Mouse (Mus musculus) testis, adult 2 months (tissue): ENCODE measurements at regions not wholly inside any gene's neighbourhood (a gene's known extent, or its start where the extent isn't known, plus 50 kb on each side); places are given as distances from the start of the nearest gene placed in this dataset.

Experiments
- H3K27ac ChIP-seq: fragments of 200-500 bp; 2 replicates; pipeline ENCODE4 v1.5.1; 2012; ENCODE audit warnings: low read depth, low read length; ENCODE audit not compliant: control insufficient read depth, insufficient read depth
- H3K27me3 ChIP-seq: fragments of 200-500 bp; 2 replicates; pipeline ENCODE4 v1.6.1; 2012; ENCODE audit warnings: mild to moderate bottlenecking, low read length, moderate library complexity; ENCODE audit not compliant: control insufficient read depth, insufficient read depth
- H3K36me3 ChIP-seq: fragments of 200-500 bp; 2 replicates; pipeline ENCODE4 v1.6.1; 2012; ENCODE audit warnings: mild to moderate bottlenecking, low read length; ENCODE audit not compliant: control insufficient read depth, insufficient read depth
- H3K4me1 ChIP-seq: fragments of 200-500 bp; 2 replicates; pipeline ENCODE4 v1.6.1; 2012; ENCODE audit warnings: low read length; ENCODE audit not compliant: control insufficient read depth, insufficient read depth
- H3K4me3 ChIP-seq: fragments of 200-500 bp; 2 replicates; pipeline ENCODE4 v1.5.1; 2012; ENCODE audit warnings: low read depth, mild to moderate bottlenecking, low read length, moderate library complexity, mixed read lengths; ENCODE audit not compliant: control insufficient read depth
- CTCF ChIP-seq: fragments of 200-500 bp; IDR thresholded peaks from 2 replicates; pipeline ENCODE4 v1.5.1; 2012; ENCODE audit warnings: low read depth, mild to moderate bottlenecking, inconsistent platforms, low read length, moderate library complexity; ENCODE audit not compliant: control insufficient read depth, insufficient read depth, insufficient replicate concordance
- POLR2A ChIP-seq: fragments of 200-500 bp; IDR thresholded peaks from 2 replicates; pipeline ENCODE4 v1.6.1; 2012; ENCODE audit warnings: low read depth, mild to moderate bottlenecking, inconsistent platforms, low read length, moderate library complexity; ENCODE audit not compliant: control insufficient read depth

DNA sequence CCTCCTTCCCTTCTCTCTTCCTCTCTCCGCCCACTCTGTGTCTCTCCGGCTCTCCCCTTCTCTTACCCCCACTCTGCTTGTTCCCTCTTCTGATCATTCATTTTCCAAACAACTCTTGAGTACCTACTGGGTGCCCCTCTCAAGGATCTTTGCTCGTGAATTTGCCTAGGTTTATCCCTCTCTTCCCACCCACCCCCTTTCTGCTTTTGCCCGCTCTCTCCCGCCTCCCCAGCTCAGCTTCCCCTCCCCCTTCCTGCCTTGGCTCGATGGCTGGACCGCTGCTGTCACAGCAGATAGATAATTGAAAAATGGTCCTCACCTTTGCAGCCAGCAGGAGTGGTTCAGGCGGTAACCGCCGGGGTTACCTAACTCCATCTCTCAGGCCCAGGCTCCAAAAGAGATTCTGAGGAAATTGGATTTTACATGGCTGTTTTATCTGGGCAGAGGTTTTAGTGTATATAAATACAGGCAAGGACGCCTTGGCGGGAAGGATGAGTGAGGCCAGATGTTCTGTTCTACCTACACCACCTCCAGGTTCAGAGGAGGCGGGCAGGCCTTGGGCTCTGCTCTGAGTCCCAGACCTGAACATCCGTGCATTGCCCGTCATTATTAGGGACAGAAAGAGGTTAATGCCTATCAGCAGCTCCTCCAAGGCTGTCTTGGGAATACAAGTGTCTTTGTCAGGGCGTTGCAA lies 60.8 kb upstream of the Btrc start:
- TF ChIP-seq POLR2A (no peak), CTCF (no peak)
- Histone ChIP-seq H3K27me3 (peaks cover 2% of the 10 kb centered on the region), H3K4me3 (no peak overlapping the region), H3K27ac (no peak overlapping the region), H3K4me1 (peaks cover 6% of the 10 kb centered on the region), H3K36me3 (no peaks in the 10 kb centered on the region)

DNA sequence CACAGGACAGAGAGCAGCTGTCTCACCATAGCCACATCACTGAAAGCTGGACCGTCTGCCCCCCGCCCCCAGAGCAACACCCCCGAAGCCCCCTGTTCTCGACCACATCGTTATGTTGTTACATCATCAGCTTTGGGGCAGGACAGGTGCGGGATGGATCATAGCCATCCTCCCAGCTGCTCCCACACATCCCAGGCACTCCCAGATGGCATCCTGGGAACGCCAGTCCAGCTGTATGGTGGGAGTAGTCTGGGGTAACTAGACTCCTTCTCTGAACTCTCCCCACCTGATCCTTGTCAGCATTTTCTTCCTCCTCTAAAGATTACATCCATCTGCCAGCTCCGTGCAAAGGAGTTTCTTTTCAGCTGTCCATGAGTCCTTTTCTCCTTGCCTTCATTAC lies 59.0 kb upstream of the Btrc start:
- H3K27me3 ChIP-seq, result peaks cover 2% of the 10 kb centered on the region
- H3K36me3 ChIP-seq, result no peaks in the 10 kb centered on the region
- TF ChIP-seq POLR2A, result no peak
- no peak for TF ChIP-seq CTCF
- no peak overlapping the region for H3K4me3 ChIP-seq
- H3K4me1 ChIP-seq, result peaks cover 6% of the 10 kb centered on the region
- H3K27ac ChIP-seq, result no peak overlapping the region

DNA sequence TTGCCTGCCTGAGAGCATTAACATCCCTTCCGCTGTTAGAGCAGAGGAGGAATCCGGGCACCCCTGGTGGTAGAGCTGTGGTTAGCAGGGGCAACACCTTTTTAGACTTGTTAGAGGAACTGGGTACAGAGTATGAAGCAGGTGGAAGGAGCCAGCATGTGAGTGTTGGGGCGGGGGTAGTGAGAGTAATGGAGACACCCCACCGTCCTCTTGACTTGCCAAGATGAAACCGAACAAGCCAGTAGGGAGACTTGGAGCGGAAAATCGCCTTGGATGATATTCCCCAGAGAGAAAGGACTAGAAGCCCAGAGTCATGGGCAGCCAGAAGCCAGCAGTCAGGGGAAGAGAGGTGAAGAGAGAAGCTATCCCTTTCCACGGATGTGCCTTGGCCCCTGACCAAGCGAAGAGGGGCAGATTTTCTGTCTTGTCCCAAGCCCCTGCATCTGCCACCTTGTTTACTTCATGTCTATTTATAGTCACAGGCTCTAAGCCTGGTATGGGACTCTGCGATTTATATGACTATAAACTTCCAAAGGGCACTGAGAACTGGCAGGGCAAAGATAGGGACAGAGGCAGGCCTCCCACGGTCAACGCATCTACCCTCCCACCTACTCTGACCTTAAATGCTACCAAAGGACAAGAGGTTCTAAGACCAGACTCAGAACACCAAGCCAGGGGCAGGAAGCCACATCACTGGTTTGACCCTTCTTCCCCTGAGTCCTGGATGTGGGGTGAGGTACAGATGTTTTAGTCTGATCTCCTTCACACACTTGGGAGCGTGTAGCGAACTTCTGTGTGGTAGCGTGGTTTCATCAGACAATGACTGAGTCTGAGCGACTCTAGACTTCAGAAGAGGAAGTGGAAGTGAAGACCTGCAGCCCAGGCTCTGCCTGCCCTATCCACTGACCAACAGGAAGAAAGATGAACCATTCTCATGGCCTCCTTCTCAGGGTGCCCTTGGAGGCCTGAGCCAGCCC lies 55.9 kb upstream of the Btrc start:
- no peak for TF ChIP-seq POLR2A
- no peak for TF ChIP-seq CTCF
- H3K36me3 ChIP-seq, result no peaks in the 10 kb centered on the region
- no peaks in the 10 kb centered on the region for H3K27me3 ChIP-seq
- peaks cover 9% of the 10 kb centered on the region for H3K4me1 ChIP-seq
- H3K4me3 ChIP-seq, result no peak overlapping the region
- H3K27ac ChIP-seq, result no peak overlapping the region

GRCm38 (mm10) chr19:45308676-45309275 lies 54.8 kb upstream of the Btrc start:
- Histone ChIP-seq H3K4me3 (no peak overlapping the region), H3K27me3 (no peaks in the 10 kb centered on the region), H3K4me1 (peaks cover 9% of the 10 kb centered on the region), H3K27ac (no peak overlapping the region), H3K36me3 (no peaks in the 10 kb centered on the region)
- TF ChIP-seq POLR2A (no peak), CTCF (peak; percentile 41; the same call in 1 of the 2 replicates)

DNA sequence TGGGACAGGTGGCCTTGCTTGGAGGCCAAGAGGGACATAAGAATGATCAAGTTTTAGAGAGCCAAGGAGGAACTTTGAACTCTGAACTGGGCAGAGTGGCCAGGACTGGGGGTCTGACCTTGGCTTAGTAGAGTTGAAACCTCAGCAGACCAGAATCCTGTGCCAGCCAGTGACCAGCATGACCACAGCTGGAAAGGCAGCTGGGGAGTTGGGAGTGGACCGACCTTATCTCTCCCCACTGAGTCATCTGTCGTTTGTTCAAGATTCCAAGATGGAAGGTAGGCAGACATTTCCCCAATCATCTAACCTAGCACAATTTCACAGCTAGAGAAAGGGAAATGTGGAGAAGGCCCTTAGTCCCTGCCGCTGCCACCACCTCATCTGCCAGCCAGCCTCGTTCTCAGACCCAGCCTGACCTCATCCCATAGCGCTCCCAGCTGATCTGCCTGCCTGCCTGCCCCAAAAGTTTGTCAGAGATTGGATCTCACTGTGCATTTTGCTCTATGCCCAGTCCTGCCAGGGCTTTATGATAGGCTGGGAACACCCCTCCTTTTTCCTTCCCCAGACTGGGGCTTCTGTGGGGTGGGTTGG lies 53.1 kb upstream of the Btrc start:
- H3K27ac ChIP-seq, result no peak overlapping the region
- peaks cover 9% of the 10 kb centered on the region for H3K4me1 ChIP-seq
- no peaks in the 10 kb centered on the region for H3K36me3 ChIP-seq
- H3K4me3 ChIP-seq, result no peak overlapping the region
- no peaks in the 10 kb centered on the region for H3K27me3 ChIP-seq
- no peak for TF ChIP-seq POLR2A
- TF ChIP-seq CTCF, result no peak

DNA sequence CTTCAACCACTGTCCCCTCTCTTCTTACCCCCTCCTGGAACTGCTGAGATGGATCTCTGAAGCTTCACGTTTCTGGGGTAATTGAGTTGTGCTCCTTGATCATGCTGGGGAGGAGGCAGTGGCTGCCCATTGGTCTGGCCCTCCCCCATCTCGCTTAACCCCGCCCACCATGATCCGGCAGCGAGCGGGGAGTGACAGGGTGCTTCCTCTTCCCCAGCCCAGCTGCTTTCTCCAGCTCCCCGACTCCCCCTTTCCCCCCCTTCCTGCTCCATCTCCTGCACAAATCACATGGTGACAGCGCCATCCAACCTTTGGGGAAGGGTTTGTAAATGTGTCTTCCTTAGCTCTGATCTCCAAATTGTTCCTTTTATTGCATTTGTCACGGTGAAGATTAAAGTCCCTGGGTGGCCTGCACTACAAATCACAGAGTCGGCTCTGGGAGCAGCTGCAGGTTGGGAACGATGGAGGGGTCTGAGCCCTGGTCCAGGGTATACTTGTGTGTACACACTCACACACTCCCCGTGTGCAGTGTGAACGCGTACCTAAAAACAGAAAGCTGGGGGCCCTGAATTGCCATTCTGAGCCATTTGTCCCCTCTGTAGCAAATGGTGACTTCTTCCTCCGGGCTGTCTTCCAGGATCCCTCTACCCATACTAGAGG lies 52.5 kb upstream of the Btrc start:
- Histone ChIP-seq H3K27ac (no peak overlapping the region), H3K27me3 (no peaks in the 10 kb centered on the region), H3K4me1 (peaks cover 9% of the 10 kb centered on the region), H3K4me3 (no peak overlapping the region), H3K36me3 (no peaks in the 10 kb centered on the region)
- TF ChIP-seq CTCF (no peak), POLR2A (no peak)
